In the genomic region with DNA sequence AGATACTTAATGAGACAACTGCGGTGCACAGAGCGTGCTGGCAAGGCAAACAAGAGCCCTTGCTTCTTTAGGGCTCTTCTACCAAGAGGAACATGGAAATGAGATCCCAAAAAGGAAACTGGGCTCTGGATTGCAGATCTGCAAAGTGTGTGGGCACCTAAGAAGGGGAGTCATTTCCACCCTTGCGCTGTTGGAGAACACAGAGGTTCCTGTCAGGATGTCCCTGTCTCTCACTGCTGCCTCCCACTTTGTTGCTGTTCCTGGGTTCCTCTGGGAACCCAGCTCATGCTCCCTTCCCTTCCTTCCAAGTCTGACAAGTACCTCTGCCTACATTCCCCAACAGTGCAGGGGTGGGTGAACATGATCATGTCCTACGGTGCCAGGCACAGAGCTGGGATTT, we compare ENCODE assay signal across 21 mouse cellular contexts.
DNase-seq lines count a peak whose midpoint lies in the region; ATAC-seq and TF ChIP-seq lines count a peak whose summit lies in the region.
"Had no signal": no experiment of that assay in that cellular context is flagged by ENCODE, and none has a peak within 500 bp of the region (broad histone marks: within the 10 kb centered on the region; RNA-seq: fewer than 3 reads in every experiment).

No protein-coding gene starts in this region.

- intact Hi-C loops in left cerebral cortex, adult 2 months (cut with DNase I), result loop anchor here (1.0 to 2.0 kb wide), 2 partner anchors 11 to 52 kb away; no protein-coding TSS in a partner anchor

- no peak for TF ChIP-seq CTCF in left cerebral cortex, adult 2 months (IDR thresholded peaks at IDR 0.05)

- no peak overlapping the region for H3K4me3 ChIP-seq in left cerebral cortex, adult 2 months
- H3K4me3 ChIP-seq: embryonic facial prominence, embryonic 13.5 days; heart, embryonic 12.5 days; hindbrain, embryonic 12.5 days; limb, embryonic 15.5 days; liver, embryonic 15.5 days; midbrain, embryonic 12.5 days; myocyte had no signal

- DNase-seq in right cerebral cortex, adult 18-20 months, result peak; percentile 91
- no peak for DNase-seq in right cerebral cortex, postnatal 4 days
- DNase-seq in left cerebral cortex, adult 2 months (ENCODE audit: extremely low spot score in 1 of 2, low spot score in 2 of 2), result peak; percentile 51 to 59
- peak; percentile 36 to 40 for DNase-seq in right cerebral cortex, postnatal 10 days (ENCODE audit: low spot score in 2 of 2)
- DNase-seq in adrenal gland, adult 18-20 months (ENCODE audit: low spot score in 2 of 2), result no peak
- no peak for DNase-seq in kidney, adult 9 months
- DNase-seq: cerebellum, postnatal 10 days; heart, adult 11 months; heart, postnatal 14 days; kidney, postnatal 4 days; layer of hippocampus, postnatal 36 days; thymus, postnatal 4 days had no signal

- no peak for ATAC-seq in monocyte, adult 5-6 weeks (replicated peaks; ENCODE audit: insufficient number of reproducible peaks, low FRiP score, low TSS enrichment, poor library complexity, severe bottlenecking)
- ATAC-seq: forebrain, embryonic 14.5 days had no signal

- no peak overlapping the region; the same call in 1 of the 2 replicates for H3K27ac ChIP-seq in left cerebral cortex, adult 2 months
- H3K27ac ChIP-seq: embryonic facial prominence, embryonic 13.5 days; hindbrain, embryonic 12.5 days; limb, embryonic 15.5 days; liver, embryonic 15.5 days; midbrain, embryonic 12.5 days had no signal

Comparison
In these comparisons a context has a peak if more than half of its experiments do, and no peak if none do; other contexts are left out.
1. DNase-seq: peak in right cerebral cortex, adult 18-20 months (single experiment), left cerebral cortex, adult 2 months (2 of 2) and right cerebral cortex, postnatal 10 days (2 of 2); none in right cerebral cortex, postnatal 4 days (single experiment), adrenal gland, adult 18-20 months (0 of 2) and kidney, adult 9 months (single experiment).